Mouse (Mus musculus): ENCODE measurements at regions not wholly inside any gene's neighbourhood (a gene's known extent, or its start where the extent isn't known, plus 50 kb on each side); places are given as distances from the start of the nearest gene placed in this dataset.

GRCm38 (mm10) chrX:11567827-11568226 is 240.2 kb downstream of the H2al1j start:
- DNase-seq (ENCODE audit: low read depth, low spot score), result no peak

- DNase-seq (ENCODE audit: low read depth, low spot score), result no peak
Observed at GRCm38 (mm10) chrX:11568262-11568661, 240.6 kb downstream of the H2al1j start.

GRCm38 (mm10) chrX:11574354-11574753 is 246.7 kb downstream of the H2al1j start:
- no peak for DNase-seq (ENCODE audit: low read depth, low spot score)

- no peak for DNase-seq (ENCODE audit: low read depth, low spot score)
Observed at GRCm38 (mm10) chrX:11575571-11575970, 247.9 kb downstream of the H2al1j start.

GRCm38 (mm10) chrX:11576287-11576686 is 248.7 kb downstream of the H2al1j start:
- DNase-seq (ENCODE audit: low read depth, low spot score), result no peak

GRCm38 (mm10) chrX:11577294-11577693 is 249.7 kb downstream of the H2al1j start:
- no peak for DNase-seq (ENCODE audit: low read depth, low spot score)

GRCm38 (mm10) chrX:11585353-11585752 is 257.7 kb downstream of the H2al1j start:
- no peak for DNase-seq (ENCODE audit: low read depth, low spot score)

GRCm38 (mm10) chrX:11591391-11592187 is 264.0 kb downstream of the H2al1j start:
- no peak for DNase-seq (ENCODE audit: low read depth, low spot score)

GRCm38 (mm10) chrX:11594542-11594941 is 266.9 kb downstream of the H2al1j start:
- DNase-seq (ENCODE audit: low read depth, low spot score), result no peak

GRCm38 (mm10) chrX:11597548-11597947 is 269.9 kb downstream of the H2al1j start:
- DNase-seq (ENCODE audit: low read depth, low spot score), result no peak

- DNase-seq (ENCODE audit: low read depth, low spot score), result no peak
Observed at GRCm38 (mm10) chrX:11614237-11614636, 286.6 kb downstream of the H2al1j start.

- DNase-seq (ENCODE audit: low read depth, low spot score), result no peak
Observed at GRCm38 (mm10) chrX:11621045-11621763, 293.6 kb downstream of the H2al1j start.

- no peak for DNase-seq (ENCODE audit: low read depth, low spot score)
Observed at GRCm38 (mm10) chrX:11626274-11626878, 298.8 kb downstream of the H2al1j start.

- DNase-seq (ENCODE audit: low read depth, low spot score), result no peak
Observed at GRCm38 (mm10) chrX:11629362-11629761, 301.7 kb downstream of the H2al1j start.

GRCm38 (mm10) chrX:11629906-11630305 is 302.3 kb downstream of the H2al1j start:
- DNase-seq (ENCODE audit: low read depth, low spot score), result peak; percentile 71

GRCm38 (mm10) chrX:11631186-11631913 is 303.7 kb downstream of the H2al1j start:
- DNase-seq (ENCODE audit: low read depth, low spot score), result peak; percentile 51

- peak; percentile 12 for DNase-seq (ENCODE audit: low read depth, low spot score)
Observed at GRCm38 (mm10) chrX:11632011-11632410, 304.4 kb downstream of the H2al1j start.

- DNase-seq (ENCODE audit: low read depth, low spot score), result peak; percentile 66
Observed at GRCm38 (mm10) chrX:11633823-11634222, 306.2 kb downstream of the H2al1j start.

GRCm38 (mm10) chrX:11644484-11644883 is 316.9 kb downstream of the H2al1j start:
- DNase-seq (ENCODE audit: low read depth, low spot score), result no peak

GRCm38 (mm10) chrX:11646681-11647526 is 319.3 kb downstream of the H2al1j start:
- peak; percentile 55 for DNase-seq (ENCODE audit: low read depth, low spot score)

- DNase-seq (ENCODE audit: low read depth, low spot score), result no peak
Observed at GRCm38 (mm10) chrX:11647527-11647836, 319.9 kb downstream of the H2al1j start.
